Mouse (Mus musculus) left cerebral cortex, adult 9 months (tissue): ENCODE measurements around the gene Trank1.

Source experiments
- DNase-seq, 2 experiments: peaks; one replicate each; pipeline ENCODE4 v3.0.0; 2022; ENCODE audit warnings: low spot score in 2 of 2

The Trank1 gene

GRCm38 (mm10) chr9:111425113-111425512 is 113.6 kb downstream of the Trank1 start:
- no peak for DNase-seq

GRCm38 (mm10) chr9:111425952-111426351 is 114.4 kb downstream of the Trank1 start:
- peak in 1 of 2 experiments; percentile 62 for DNase-seq

DNA sequence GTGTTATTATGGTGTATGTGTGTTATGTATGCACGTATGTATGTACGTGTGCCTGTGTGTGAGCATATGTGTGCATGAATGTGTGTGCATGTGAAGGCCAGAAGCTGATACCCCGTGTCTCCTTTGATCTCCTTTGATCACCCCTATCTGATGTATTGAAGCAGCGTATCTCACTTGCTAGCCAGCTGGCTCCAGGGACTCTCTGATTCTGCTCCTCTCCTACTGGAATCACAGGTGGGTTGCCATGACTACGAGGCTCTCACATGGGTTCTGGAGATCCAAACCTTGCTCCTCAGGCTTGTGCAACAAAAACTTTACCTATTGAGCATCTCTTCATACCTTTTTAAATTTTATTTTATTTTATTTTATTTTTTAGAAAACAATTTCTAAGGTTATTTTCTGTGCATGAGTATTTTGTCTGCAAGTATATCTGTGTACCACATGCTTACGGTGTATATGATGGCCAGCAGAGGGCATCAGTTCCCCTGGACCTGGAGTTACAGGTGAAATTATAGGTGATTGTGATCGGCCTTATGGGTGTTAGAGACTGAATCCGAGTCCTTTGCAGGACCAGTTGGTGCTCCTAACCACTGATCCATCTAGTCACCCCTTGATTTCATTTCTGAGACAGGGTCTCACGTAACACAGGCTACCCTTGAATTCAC is 116.5 kb downstream of the Trank1 start:
- DNase-seq: no peak

GRCm38 (mm10) chr9:111428698-111429362 is 117.3 kb downstream of the Trank1 start:
- peak in 1 of 2 experiments; percentile 50 for DNase-seq

DNA sequence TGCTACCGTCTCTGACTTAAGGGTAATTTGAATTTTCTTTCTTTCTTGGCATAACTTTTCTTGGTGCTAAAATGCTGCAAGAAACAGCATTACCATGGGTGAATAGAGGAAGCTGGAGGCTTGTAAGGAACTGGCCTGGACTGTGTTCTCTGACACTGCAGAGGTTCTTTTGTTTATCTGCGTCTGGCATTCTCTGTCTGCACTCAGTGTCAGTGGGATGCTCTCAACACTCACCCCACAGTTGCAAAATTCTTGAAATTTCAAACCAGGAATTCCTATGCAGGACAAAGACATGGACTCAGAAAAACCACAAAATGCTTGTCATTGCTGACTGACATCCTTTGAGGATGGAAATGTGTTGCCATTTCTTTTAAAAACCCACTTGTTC is 117.8 kb downstream of the Trank1 start:
- no peak for DNase-seq

DNA sequence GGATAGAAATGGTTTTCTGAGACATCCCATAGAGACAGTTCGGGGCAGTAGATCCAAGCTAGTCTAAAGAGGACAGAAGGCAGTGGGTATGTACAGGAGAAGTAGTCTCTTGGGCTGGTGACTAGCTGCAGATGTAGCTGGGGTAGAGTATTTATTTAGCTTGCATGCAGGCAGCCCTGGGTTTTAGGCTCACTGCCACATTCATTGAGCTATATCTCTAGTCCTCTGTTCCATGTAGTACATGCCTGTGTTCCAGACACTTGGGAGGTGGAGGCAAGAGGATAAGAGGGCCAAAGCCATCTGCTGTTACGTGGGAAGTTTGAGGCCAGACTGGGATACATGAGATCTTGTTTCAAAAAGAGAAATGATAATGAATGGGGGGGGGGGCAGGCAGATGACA is 123.9 kb downstream of the Trank1 start:
- no peak for DNase-seq

GRCm38 (mm10) chr9:111438904-111439835 is 127.6 kb downstream of the Trank1 start, which contains the start of gene Dclk3:
TSS of gene Dclk3 (plus strand) at chr9:111439081.
- no peak for DNase-seq

GRCm38 (mm10) chr9:111439836-111440201 is 128.3 kb downstream of the Trank1 start:
- peak in 1 of 2 experiments; percentile 78 for DNase-seq

DNA sequence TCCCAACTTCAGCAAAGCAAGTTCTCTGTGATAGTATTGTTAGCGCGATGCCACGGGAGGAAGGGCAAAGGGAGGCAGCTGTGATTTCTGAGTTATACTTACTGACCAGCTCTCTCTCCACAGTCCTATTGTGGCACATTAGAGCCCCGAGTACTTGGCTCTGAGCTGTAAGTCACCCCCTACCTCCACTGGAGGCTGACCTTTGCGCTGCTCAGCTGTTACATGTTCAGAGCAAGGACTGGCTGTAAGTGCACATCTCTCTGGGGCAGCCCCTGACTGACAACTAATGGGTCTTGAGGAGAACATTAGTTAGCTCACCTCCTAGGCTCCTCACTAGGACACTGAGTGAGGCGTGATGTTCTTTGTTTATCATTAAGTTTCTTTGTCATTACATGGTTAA is 128.9 kb downstream of the Trank1 start:
- DNase-seq: no peak

DNA sequence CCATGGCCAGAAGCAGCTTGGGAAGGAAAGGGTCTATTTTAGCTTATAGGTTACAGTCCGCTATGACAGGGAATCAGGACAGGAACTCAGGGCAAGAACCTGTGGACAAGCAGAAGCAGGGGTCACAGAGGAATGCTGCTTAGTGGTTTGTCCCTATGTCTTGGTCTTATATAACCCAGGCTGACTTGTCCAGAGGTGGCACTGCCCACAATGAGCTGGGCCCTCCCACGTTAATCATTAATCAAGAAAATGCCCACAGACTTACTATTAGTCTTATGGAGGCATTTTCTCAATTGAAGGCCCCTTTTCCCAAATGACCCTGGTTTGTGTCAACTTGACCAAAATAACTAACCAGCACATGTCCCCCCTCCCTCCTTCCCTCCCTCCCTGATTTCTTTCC is 129.6 kb downstream of the Trank1 start:
- DNase-seq: no peak
